Mouse (Mus musculus): ENCODE measurements around the gene Gm2115. TPM values are rescaled to one million over a fixed set of nuclear protein-coding genes. Genes with fewer than 3 reads are reported as not detected.

Gene Gm2115
- polyA plus RNA-seq, 1 experiment from 2014 or later: 1.4 TPM

- H3K4me3 ChIP-seq (ENCODE audit: low read depth, low read length): no peak overlapping the region
- no peak overlapping the region for H3K27ac ChIP-seq (ENCODE audit: low read length)
- H3K9ac ChIP-seq (ENCODE audit: low read depth, low read length): no peak overlapping the region
- H3K4me1 ChIP-seq (ENCODE audit: control insufficient read depth, insufficient read depth, low read length): no peaks in the 10 kb centered on the region
- WGBS: 86% methylated on average over 2 of the region's 2 CpGs
- H3K36me3 ChIP-seq (ENCODE audit: control insufficient read depth, insufficient read depth, low read length): no peaks in the 10 kb centered on the region
- ATAC-seq: no peak
- H3K4me2 ChIP-seq (ENCODE audit: low read length): no peak overlapping the region
- H3K9me3 ChIP-seq (replicated peaks; ENCODE audit: control insufficient read depth, low read length, poor library complexity, severe bottlenecking): no peaks in the 10 kb centered on the region
- no peaks in the 10 kb centered on the region for H3K27me3 ChIP-seq (ENCODE audit: control insufficient read depth, insufficient read depth, low read depth, low read length)
Measured at GRCm38 (mm10) chr7:84577034-84577433, 48.3 kb downstream of the Gm2115 start.

GRCm38 (mm10) chr7:84578841-84579240 is 50.1 kb downstream of the Gm2115 start:
- no peak overlapping the region for H3K4me3 ChIP-seq (ENCODE audit: low read depth, low read length)
- no peak overlapping the region for H3K9ac ChIP-seq (ENCODE audit: low read depth, low read length)
- H3K9me3 ChIP-seq (replicated peaks; ENCODE audit: control insufficient read depth, low read length, poor library complexity, severe bottlenecking): no peaks in the 10 kb centered on the region
- 100% methylated on average over 1 of the region's 1 CpGs for WGBS
- no peaks in the 10 kb centered on the region for H3K4me1 ChIP-seq (ENCODE audit: control insufficient read depth, insufficient read depth, low read length)
- no peaks in the 10 kb centered on the region for H3K27me3 ChIP-seq (ENCODE audit: control insufficient read depth, insufficient read depth, low read depth, low read length)
- H3K27ac ChIP-seq (ENCODE audit: low read length): no peak overlapping the region
- no peak overlapping the region for H3K4me2 ChIP-seq (ENCODE audit: low read length)
- H3K36me3 ChIP-seq (ENCODE audit: control insufficient read depth, insufficient read depth, low read length): no peaks in the 10 kb centered on the region
- no peak for ATAC-seq

GRCm38 (mm10) chr7:84579769-84580168 is 51.0 kb downstream of the Gm2115 start:
- Histone ChIP-seq H3K9me3 (replicated peaks; ENCODE audit: control insufficient read depth, low read length, poor library complexity, severe bottlenecking) (no peaks in the 10 kb centered on the region), H3K4me2 (ENCODE audit: low read length) (no peak overlapping the region), H3K9ac (ENCODE audit: low read depth, low read length) (no peak overlapping the region), H3K4me3 (ENCODE audit: low read depth, low read length) (no peak overlapping the region), H3K36me3 (ENCODE audit: control insufficient read depth, insufficient read depth, low read length) (no peaks in the 10 kb centered on the region), H3K4me1 (ENCODE audit: control insufficient read depth, insufficient read depth, low read length) (no peaks in the 10 kb centered on the region), H3K27me3 (ENCODE audit: control insufficient read depth, insufficient read depth, low read depth, low read length) (no peaks in the 10 kb centered on the region), H3K27ac (ENCODE audit: low read length) (no peak overlapping the region)
- 93% methylated on average over 1 of the region's 1 CpGs for WGBS
- no peak for ATAC-seq

DNA sequence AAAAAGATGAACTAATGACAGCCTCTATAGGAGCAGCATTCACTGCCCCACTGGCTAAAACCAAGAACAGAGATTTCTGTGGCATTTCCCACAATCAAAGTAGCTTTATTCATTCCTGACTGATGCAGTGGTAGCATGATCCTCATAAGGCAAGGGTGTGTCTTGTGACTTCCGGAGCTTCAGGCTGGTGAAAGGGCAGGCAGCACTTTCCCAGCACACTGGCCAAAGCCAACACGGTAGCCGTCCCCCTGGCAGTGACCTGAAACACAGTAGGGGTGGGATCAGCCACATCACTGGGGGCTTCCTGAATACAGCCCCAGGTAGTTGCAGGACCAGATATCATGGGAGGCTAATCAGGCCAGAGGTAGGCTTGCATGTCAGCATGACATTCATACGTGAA is 56.3 kb downstream of the Gm2115 start:
- Histone ChIP-seq H3K36me3 (ENCODE audit: control insufficient read depth, insufficient read depth, low read length) (no peaks in the 10 kb centered on the region), H3K4me2 (ENCODE audit: low read length) (no peak overlapping the region), H3K9ac (ENCODE audit: low read depth, low read length) (no peak overlapping the region), H3K27ac (ENCODE audit: low read length) (no peak overlapping the region), H3K27me3 (ENCODE audit: control insufficient read depth, insufficient read depth, low read depth, low read length) (no peaks in the 10 kb centered on the region), H3K4me1 (ENCODE audit: control insufficient read depth, insufficient read depth, low read length) (no peaks in the 10 kb centered on the region), H3K9me3 (replicated peaks; ENCODE audit: control insufficient read depth, low read length, poor library complexity, severe bottlenecking) (no peaks in the 10 kb centered on the region), H3K4me3 (ENCODE audit: low read depth, low read length) (no peak overlapping the region)
- 90% methylated on average over 4 of the region's 4 CpGs for WGBS
- ATAC-seq: no peak

DNA sequence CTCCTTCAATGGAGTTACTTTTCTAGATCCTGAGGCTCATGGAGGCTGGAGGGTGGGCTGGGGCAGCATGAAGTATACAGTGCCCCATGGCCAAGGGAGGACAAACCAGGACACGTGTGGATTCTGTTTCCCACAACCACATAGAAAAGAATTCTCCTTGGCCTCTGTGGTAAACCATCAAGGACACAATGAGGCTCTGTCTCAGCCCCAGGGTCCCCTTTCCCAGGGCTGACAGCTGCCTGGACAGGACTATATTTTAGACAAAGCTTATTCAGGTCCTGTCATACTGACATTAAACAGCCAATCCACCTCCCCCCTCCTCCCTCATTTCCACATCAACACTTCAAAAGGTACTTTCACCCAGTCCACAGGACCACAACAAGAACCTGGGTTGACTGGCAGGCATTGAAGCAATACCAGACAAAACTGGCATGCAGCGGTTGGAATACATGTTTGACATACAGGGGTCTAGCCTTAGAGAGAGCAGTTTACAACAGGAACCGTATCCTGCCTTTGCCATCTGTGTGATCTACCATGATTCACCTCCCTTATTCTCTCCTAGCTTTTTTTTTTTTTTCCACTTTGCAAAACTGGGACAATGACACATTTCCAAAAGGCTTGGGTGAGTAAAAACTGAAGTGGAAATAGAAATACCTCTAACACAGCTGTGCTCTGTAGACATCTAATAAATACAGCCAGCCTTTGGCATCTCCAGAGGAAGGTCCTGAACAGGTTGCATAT is 57.8 kb downstream of the Gm2115 start:
- no peak overlapping the region for H3K9ac ChIP-seq (ENCODE audit: low read depth, low read length)
- no peaks in the 10 kb centered on the region for H3K27me3 ChIP-seq (ENCODE audit: control insufficient read depth, insufficient read depth, low read depth, low read length)
- 50% methylated on average over 3 of the region's 3 CpGs for WGBS
- no peak for ATAC-seq
- H3K36me3 ChIP-seq (ENCODE audit: control insufficient read depth, insufficient read depth, low read length): no peaks in the 10 kb centered on the region
- no peaks in the 10 kb centered on the region for H3K4me1 ChIP-seq (ENCODE audit: control insufficient read depth, insufficient read depth, low read length)
- H3K4me3 ChIP-seq (ENCODE audit: low read depth, low read length): no peak overlapping the region
- no peaks in the 10 kb centered on the region for H3K9me3 ChIP-seq (replicated peaks; ENCODE audit: control insufficient read depth, low read length, poor library complexity, severe bottlenecking)
- no peak overlapping the region for H3K27ac ChIP-seq (ENCODE audit: low read length)
- H3K4me2 ChIP-seq (ENCODE audit: low read length): no peak overlapping the region

DNA sequence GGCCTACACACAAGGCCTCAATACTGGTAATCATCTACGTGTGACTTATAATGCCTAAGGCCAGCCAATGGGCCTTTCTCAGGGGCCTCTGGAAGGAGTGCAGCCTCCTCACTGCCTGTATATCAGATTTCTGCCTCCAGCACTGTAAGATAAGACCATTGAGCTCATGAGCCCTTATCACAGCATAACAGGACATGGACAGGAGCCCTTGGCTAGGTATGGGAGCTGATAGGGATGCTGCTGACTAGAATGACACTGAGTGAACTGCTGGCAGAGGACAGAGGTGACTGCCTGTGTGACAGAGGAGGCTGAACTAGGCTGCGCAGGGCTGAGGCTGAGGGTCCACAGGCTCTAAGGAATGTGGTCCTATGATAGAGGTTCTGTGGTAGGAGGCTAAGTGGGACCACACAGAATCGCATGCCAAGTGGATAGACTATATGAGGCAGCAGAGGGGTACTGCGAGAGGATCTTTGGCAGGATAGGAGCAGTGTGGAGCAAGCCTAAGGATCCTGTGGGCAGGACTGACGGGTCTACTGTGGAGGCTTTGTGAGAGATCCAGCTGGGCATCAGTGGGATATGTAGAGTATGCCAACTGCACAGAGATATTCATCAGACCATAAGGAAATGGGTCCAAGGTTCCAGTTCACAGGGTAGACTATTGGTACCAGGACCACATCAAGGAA is 58.5 kb downstream of the Gm2115 start:
- H3K27me3 ChIP-seq (ENCODE audit: control insufficient read depth, insufficient read depth, low read depth, low read length): no peaks in the 10 kb centered on the region
- H3K27ac ChIP-seq (ENCODE audit: low read length): no peak overlapping the region
- WGBS: 86% methylated on average over 5 of the region's 5 CpGs
- no peak overlapping the region for H3K4me3 ChIP-seq (ENCODE audit: low read depth, low read length)
- no peaks in the 10 kb centered on the region for H3K4me1 ChIP-seq (ENCODE audit: control insufficient read depth, insufficient read depth, low read length)
- peak; percentile 37; the same call in 1 of the 2 replicates for ATAC-seq
- no peak overlapping the region for H3K4me2 ChIP-seq (ENCODE audit: low read length)
- H3K36me3 ChIP-seq (ENCODE audit: control insufficient read depth, insufficient read depth, low read length): no peaks in the 10 kb centered on the region
- no peak overlapping the region for H3K9ac ChIP-seq (ENCODE audit: low read depth, low read length)
- H3K9me3 ChIP-seq (replicated peaks; ENCODE audit: control insufficient read depth, low read length, poor library complexity, severe bottlenecking): no peaks in the 10 kb centered on the region

- Histone ChIP-seq H3K4me1 (ENCODE audit: control insufficient read depth, insufficient read depth, low read length) (peaks cover 2% of the 10 kb centered on the region; the same call in 1 of the 2 replicates), H3K27ac (ENCODE audit: low read length) (no peak overlapping the region), H3K4me3 (ENCODE audit: low read depth, low read length) (no peak overlapping the region), H3K27me3 (ENCODE audit: control insufficient read depth, insufficient read depth, low read depth, low read length) (no peaks in the 10 kb centered on the region), H3K4me2 (ENCODE audit: low read length) (no peak overlapping the region), H3K9me3 (replicated peaks; ENCODE audit: control insufficient read depth, low read length, poor library complexity, severe bottlenecking) (no peaks in the 10 kb centered on the region), H3K36me3 (ENCODE audit: control insufficient read depth, insufficient read depth, low read length) (no peaks in the 10 kb centered on the region), H3K9ac (ENCODE audit: low read depth, low read length) (no peak overlapping the region)
- ATAC-seq: no peak
- 84% methylated on average over 2 of the region's 2 CpGs for WGBS
Measured at GRCm38 (mm10) chr7:84590622-84591021, 61.9 kb downstream of the Gm2115 start.

DNA sequence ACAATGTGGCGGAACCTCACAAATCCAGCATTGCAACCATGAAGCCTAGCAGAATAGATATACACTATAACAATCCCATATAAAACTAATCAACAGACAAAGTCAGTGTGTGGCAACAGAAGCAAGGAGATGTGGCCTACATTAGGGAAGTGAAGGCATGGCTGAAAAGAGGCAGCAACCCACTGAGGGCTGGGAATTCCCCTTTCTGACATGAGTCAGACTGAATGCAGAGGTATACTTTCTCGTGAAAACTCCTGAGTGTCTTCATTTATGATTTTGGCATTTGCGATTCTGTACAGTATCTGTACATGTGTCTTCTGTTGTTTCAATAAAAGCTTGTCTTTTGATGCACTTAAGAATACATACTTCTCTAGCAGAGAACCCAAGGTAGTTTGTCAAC is 62.6 kb downstream of the Gm2115 start:
- H3K4me1 ChIP-seq (ENCODE audit: control insufficient read depth, insufficient read depth, low read length): peaks cover 2% of the 10 kb centered on the region; the same call in 1 of the 2 replicates
- no peak overlapping the region for H3K9ac ChIP-seq (ENCODE audit: low read depth, low read length)
- H3K36me3 ChIP-seq (ENCODE audit: control insufficient read depth, insufficient read depth, low read length): no peaks in the 10 kb centered on the region
- no peak overlapping the region for H3K27ac ChIP-seq (ENCODE audit: low read length)
- H3K4me3 ChIP-seq (ENCODE audit: low read depth, low read length): no peak overlapping the region
- H3K4me2 ChIP-seq (ENCODE audit: low read length): no peak overlapping the region
- no peak for ATAC-seq
- 88% methylated on average over 3 of the region's 3 CpGs for WGBS
- H3K27me3 ChIP-seq (ENCODE audit: control insufficient read depth, insufficient read depth, low read depth, low read length): no peaks in the 10 kb centered on the region
- no peaks in the 10 kb centered on the region for H3K9me3 ChIP-seq (replicated peaks; ENCODE audit: control insufficient read depth, low read length, poor library complexity, severe bottlenecking)

Data from midbrain, embryonic 16.5 days (tissue).